Mouse (Mus musculus): ENCODE measurements around the gene Spag8.

DNA sequence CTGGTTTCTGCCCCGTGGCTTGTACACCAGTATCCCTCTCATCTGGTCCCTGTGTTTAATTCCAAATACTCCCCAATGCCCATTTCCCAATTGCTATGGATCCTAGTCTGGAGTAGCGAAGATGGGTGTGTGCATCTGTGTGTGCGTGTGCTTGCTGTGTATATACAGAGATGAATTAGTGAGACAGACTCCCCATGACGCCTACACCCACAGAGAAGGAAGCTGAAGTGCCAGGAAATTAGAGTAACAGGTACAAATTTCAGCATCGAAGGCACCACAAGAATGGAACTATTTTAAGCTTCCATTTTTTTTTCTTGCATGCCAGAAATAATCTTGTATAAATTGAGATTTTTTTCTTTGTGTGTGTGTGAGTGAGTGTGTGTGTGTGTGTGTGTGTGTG lies 37.6 kb upstream of the Spag8 start:
- TF ChIP-seq CTCF (IDR thresholded peaks at IDR 0.05; ENCODE audit: low read depth, low read length) (no peak), POLR2A (IDR thresholded peaks at IDR 0.05; ENCODE audit: extremely low read depth, insufficient read depth, low read length) (no peak)
